Mouse (Mus musculus) adrenal gland, postnatal 36 days (tissue): Measurements from ENCODE around the gene Aco2. TPM values are rescaled to one million over a fixed set of nuclear protein-coding genes. Genes with fewer than 3 reads are reported as not detected.
A peak's percentile ranks its signal among the peaks of the same experiment; 100 is the strongest.

Experiments
- DNase-seq, 2 experiments: peaks; one replicate each; pipeline ENCODE4 v3.0.0; 2021; ENCODE audit warnings: mixed read lengths in 1 of 2
- total RNA-seq, 2 experiments: library from RNA; stranded (reverse); gene quantifications; 2 replicates each; pipeline ENCODE4 v1.2.3; 2021

Aco2 gene
- total RNA-seq, 2 experiments from 2014 or later = 823 to 866 TPM

DNA sequence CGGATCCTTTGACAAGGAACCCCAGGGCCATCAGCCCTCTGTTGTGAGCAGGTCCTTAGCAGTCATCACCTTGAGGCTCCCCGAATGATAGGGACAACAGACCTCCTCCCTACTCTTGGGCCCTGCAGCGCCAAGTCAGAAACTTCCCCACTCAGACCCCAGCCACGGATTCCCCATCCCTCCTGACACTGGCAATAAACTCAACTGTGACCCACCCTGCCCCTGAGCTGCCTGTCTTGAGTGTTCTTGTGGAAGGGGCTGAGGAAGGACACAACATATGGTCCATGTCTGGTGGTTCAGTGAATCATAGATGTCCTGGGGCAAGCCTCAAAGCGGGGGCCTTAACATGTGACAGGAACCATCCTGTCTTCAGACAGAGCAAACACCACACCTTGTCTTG is 78.6 kb downstream of the Aco2 start:
- no peak for DNase-seq

- no peak for DNase-seq
These were observed 79.0 kb downstream of the Aco2 start for GRCm38 (mm10) chr15:81951159-81951558.

GRCm38 (mm10) chr15:81952310-81952709 is 80.2 kb downstream of the Aco2 start:
- DNase-seq = no peak

- no peak for DNase-seq
These were observed 82.1 kb downstream of the Aco2 start for GRCm38 (mm10) chr15:81954151-81954583.

GRCm38 (mm10) chr15:81954716-81955115 is 82.6 kb downstream of the Aco2 start:
- no peak for DNase-seq

DNA sequence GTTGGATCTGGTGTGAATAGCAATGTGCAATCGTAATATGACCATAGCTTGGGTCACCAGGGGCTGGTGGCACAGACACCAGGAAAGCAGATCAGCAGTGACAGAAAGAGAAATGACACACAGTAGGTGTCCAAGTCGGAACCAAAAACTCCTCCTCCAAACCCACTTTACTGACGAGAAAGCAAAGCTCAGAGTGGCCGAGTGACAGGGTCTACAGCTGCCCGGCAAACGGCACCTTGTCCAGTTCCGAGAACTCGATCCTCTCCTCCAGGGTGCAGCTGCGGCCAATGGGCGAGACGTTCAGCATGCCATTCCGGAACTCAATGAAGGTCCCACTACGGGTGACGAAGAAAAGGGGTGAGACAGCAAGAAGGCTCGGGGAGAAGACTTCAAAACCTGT is 83.3 kb downstream of the Aco2 start:
- DNase-seq = no peak

DNA sequence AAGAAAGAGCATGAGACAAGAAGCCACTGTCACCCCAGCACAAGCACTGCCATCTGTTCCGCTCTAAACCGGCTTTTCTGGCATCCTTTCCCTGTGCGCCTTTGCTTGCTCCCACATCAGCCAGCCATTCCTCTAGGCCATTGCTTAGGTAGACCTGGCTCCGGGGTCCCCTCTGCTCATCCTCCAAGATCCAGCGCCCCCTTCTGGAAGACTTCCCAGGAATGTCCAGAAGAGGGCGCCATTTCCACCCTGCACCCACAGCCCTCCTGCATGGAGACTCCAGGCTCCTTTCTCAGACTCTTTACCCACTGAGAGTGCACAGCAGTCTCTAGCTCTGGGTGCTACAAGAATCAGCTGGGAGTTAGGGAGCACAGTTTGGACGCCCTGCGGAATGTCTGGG is 84.3 kb downstream of the Aco2 start:
- peak; percentile 54 to 56 for DNase-seq

GRCm38 (mm10) chr15:81957598-81957997 is 85.5 kb downstream of the Aco2 start:
- DNase-seq = no peak

DNA sequence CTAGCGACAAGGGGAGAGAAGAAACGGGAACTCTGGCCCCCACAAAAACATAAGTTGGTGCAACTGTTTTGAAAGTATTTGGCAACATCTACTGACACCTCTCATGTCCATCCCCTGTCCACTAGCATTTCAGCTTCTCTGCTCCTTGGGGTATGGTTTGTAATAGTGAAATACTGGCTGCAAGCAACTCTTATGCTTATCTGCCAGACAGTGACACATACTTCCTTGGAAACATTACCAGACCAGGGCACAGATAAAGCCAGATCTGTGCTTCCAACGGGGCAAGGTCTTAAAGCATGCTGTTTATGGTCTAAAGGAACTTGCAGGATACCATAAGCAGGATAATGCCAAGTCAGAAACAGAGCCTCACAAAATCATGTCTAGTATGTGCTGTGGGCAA is 86.8 kb downstream of the Aco2 start:
- no peak for DNase-seq

- DNase-seq = peak; percentile 99 to 100
These were observed 88.3 kb downstream of the Aco2 start, which contains the start of gene Pmm1 for GRCm38 (mm10) chr15:81960171-81961077. TSS of gene Pmm1 (minus strand) at chr15:81960930.

- DNase-seq = no peak
These were observed 89.0 kb downstream of the Aco2 start for GRCm38 (mm10) chr15:81961078-81961451.

DNA sequence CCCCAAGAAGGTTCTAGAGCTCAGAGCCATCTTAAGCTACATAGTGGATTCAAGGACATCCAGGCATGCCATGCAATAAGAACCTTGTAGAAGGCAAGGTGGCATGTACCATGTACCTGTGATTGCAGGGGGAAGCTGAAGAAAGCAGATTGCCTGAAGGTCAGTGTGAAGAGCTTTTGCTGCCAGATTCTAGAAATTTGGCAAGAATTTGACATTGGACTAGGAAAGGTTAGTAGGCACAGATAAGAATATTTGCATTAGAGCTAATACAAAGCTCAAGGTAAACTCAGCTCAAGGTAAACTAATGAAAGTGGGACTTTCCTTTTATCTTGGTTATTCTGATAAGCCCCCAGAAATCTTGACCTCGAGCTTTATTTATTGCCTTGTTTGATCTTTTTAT is 92.2 kb downstream of the Aco2 start:
- DNase-seq = no peak

Other genes starting within 250 kb of the Aco2 start
- gene L3mbtl2, start 208.4 kb upstream of the Aco2 start, total RNA-seq = 10 to 100 TPM; 15.5 to 17.7 TPM
- 1 to 10 TPM; 2.4 to 3.3 TPM for gene Chadl, start 175.0 kb upstream of the Aco2 start, total RNA-seq
- gene Zc3h7b, start 127.3 kb upstream of the Aco2 start, total RNA-seq = 10 to 100 TPM; 75.1 to 77.3 TPM
- 10 to 100 TPM; 54.2 to 78.8 TPM for gene Rangap1, start 126.8 kb upstream of the Aco2 start, total RNA-seq
- 100 to 1,000 TPM in 1 of 2 experiments, 10 to 100 TPM in 1; 61.4 to 101 TPM for gene Tef, start 69.9 kb upstream of the Aco2 start, total RNA-seq
- 100 to 1,000 TPM; 103 to 125 TPM for gene Tob2, start 13.5 kb upstream of the Aco2 start, total RNA-seq
- gene Phf5a, start 398 bp upstream of the Aco2 start, total RNA-seq = 10 to 100 TPM; 57.8 to 59.2 TPM
- 10 to 100 TPM; 23.5 to 24.9 TPM for gene Polr3h, start 53.9 kb downstream of the Aco2 start, total RNA-seq
- 10 to 100 TPM; 12.4 to 16.0 TPM for gene Csdc2, start 64.5 kb downstream of the Aco2 start, total RNA-seq
- gene Pmm1, start 88.6 kb downstream of the Aco2 start, total RNA-seq = 10 to 100 TPM; 51.1 to 90.8 TPM
- not detected for gene 1700029P11Rik, start 108.2 kb downstream of the Aco2 start, total RNA-seq
- gene Xrcc6, start 115.5 kb downstream of the Aco2 start, total RNA-seq = 10 to 100 TPM; 55.2 to 81.1 TPM
- 100 to 1,000 TPM in 1 of 2 experiments, 10 to 100 TPM in 1; 54.2 to 105 TPM for gene Desi1, start 161.6 kb downstream of the Aco2 start, total RNA-seq
- 10 to 100 TPM; 88.7 to 94.1 TPM for gene Snu13, start 175.3 kb downstream of the Aco2 start, total RNA-seq
- not detected for gene 4930407I10Rik, start 186.8 kb downstream of the Aco2 start, total RNA-seq
- gene Mei1, start 197.7 kb downstream of the Aco2 start, total RNA-seq = 1 to 10 TPM in 1 of 2 experiments, under 1 TPM in 1; 0.76 to 3.7 TPM